Mouse (Mus musculus): ENCODE results near the gene Sncb. TPM values are rescaled to one million over a fixed set of nuclear protein-coding genes. Genes with fewer than 3 reads are reported as not detected.

Sncb gene
- polyA plus RNA-seq, 1 experiment from 2014 or later = not detected

- ATAC-seq (ENCODE audit: low FRiP score, low TSS enrichment) = no peak
- no peak overlapping the region for H3K9ac ChIP-seq (ENCODE audit: low read depth, low read length)
- H3K27ac ChIP-seq (ENCODE audit: low read depth, low read length) = no peak overlapping the region
- peaks cover 8% of the 10 kb centered on the region; the same call in 1 of the 2 replicates for H3K4me1 ChIP-seq (ENCODE audit: control insufficient read depth, insufficient read depth, low read length)
- no peaks in the 10 kb centered on the region for H3K9me3 ChIP-seq (ENCODE audit: control insufficient read depth, low read length)
- H3K36me3 ChIP-seq (ENCODE audit: control insufficient read depth, insufficient read depth, low read length) = no peaks in the 10 kb centered on the region
- no peak overlapping the region for H3K4me3 ChIP-seq (ENCODE audit: low read length)
- H3K27me3 ChIP-seq (ENCODE audit: control insufficient read depth, insufficient read depth, low read length) = peaks cover 27% of the 10 kb centered on the region
- 44% methylated on average over 12 of the region's 12 CpGs for WGBS
- no peak overlapping the region for H3K4me2 ChIP-seq (replicated peaks; ENCODE audit: low read depth, low read length)
Observed at GRCm38 (mm10) chr13:54754169-54755080, 12.0 kb downstream of the Sncb start.

- H3K4me2 ChIP-seq (replicated peaks; ENCODE audit: low read depth, low read length) = no peak overlapping the region
- ATAC-seq (ENCODE audit: low FRiP score, low TSS enrichment) = no peak
- peaks cover 28% of the 10 kb centered on the region for H3K27me3 ChIP-seq (ENCODE audit: control insufficient read depth, insufficient read depth, low read length)
- H3K27ac ChIP-seq (ENCODE audit: low read depth, low read length) = no peak overlapping the region
- WGBS = 63% methylated on average over 6 of the region's 6 CpGs
- H3K4me1 ChIP-seq (ENCODE audit: control insufficient read depth, insufficient read depth, low read length) = peaks cover 7% of the 10 kb centered on the region; the same call in 1 of the 2 replicates
- H3K4me3 ChIP-seq (ENCODE audit: low read length) = no peak overlapping the region
- H3K9ac ChIP-seq (ENCODE audit: low read depth, low read length) = no peak overlapping the region
- no peaks in the 10 kb centered on the region for H3K9me3 ChIP-seq (ENCODE audit: control insufficient read depth, low read length)
- H3K36me3 ChIP-seq (ENCODE audit: control insufficient read depth, insufficient read depth, low read length) = no peaks in the 10 kb centered on the region
Observed at GRCm38 (mm10) chr13:54753733-54754132, 12.7 kb downstream of the Sncb start.

GRCm38 (mm10) chr13:54752656-54753055 is 13.7 kb downstream of the Sncb start:
- H3K4me2 ChIP-seq (replicated peaks; ENCODE audit: low read depth, low read length) = no peak overlapping the region
- no peak overlapping the region for H3K4me3 ChIP-seq (ENCODE audit: low read length)
- H3K4me1 ChIP-seq (ENCODE audit: control insufficient read depth, insufficient read depth, low read length) = peaks cover 5% of the 10 kb centered on the region; the same call in 1 of the 2 replicates
- ATAC-seq (ENCODE audit: low FRiP score, low TSS enrichment) = no peak
- no peaks in the 10 kb centered on the region for H3K36me3 ChIP-seq (ENCODE audit: control insufficient read depth, insufficient read depth, low read length)
- H3K27me3 ChIP-seq (ENCODE audit: control insufficient read depth, insufficient read depth, low read length) = peaks cover 39% of the 10 kb centered on the region
- H3K9ac ChIP-seq (ENCODE audit: low read depth, low read length) = no peak overlapping the region
- no peak overlapping the region for H3K27ac ChIP-seq (ENCODE audit: low read depth, low read length)
- 77% methylated on average over 9 of the region's 10 CpGs for WGBS
- H3K9me3 ChIP-seq (ENCODE audit: control insufficient read depth, low read length) = no peaks in the 10 kb centered on the region

- Histone ChIP-seq H3K9me3 (ENCODE audit: control insufficient read depth, low read length) (no peaks in the 10 kb centered on the region), H3K9ac (ENCODE audit: low read depth, low read length) (no peak overlapping the region), H3K27ac (ENCODE audit: low read depth, low read length) (no peak overlapping the region), H3K4me3 (ENCODE audit: low read length) (no peak overlapping the region), H3K4me2 (replicated peaks; ENCODE audit: low read depth, low read length) (no peak overlapping the region), H3K4me1 (ENCODE audit: control insufficient read depth, insufficient read depth, low read length) (peaks cover 4% of the 10 kb centered on the region; the same call in 1 of the 2 replicates), H3K36me3 (ENCODE audit: control insufficient read depth, insufficient read depth, low read length) (no peaks in the 10 kb centered on the region), H3K27me3 (ENCODE audit: control insufficient read depth, insufficient read depth, low read length) (peaks cover 39% of the 10 kb centered on the region)
- no peak for ATAC-seq (ENCODE audit: low FRiP score, low TSS enrichment)
- WGBS = 2% methylated on average over 8 of the region's 8 CpGs
Observed at GRCm38 (mm10) chr13:54750699-54751098, 15.7 kb downstream of the Sncb start.

- Histone ChIP-seq H3K36me3 (ENCODE audit: control insufficient read depth, insufficient read depth, low read length) (no peaks in the 10 kb centered on the region), H3K4me1 (ENCODE audit: control insufficient read depth, insufficient read depth, low read length) (peaks cover 4% of the 10 kb centered on the region; the same call in 1 of the 2 replicates), H3K9me3 (ENCODE audit: control insufficient read depth, low read length) (no peaks in the 10 kb centered on the region), H3K9ac (ENCODE audit: low read depth, low read length) (peak within 1 kb of the TSS; percentile 47), H3K27me3 (ENCODE audit: control insufficient read depth, insufficient read depth, low read length) (peaks cover 34% of the 10 kb centered on the region), H3K27ac (ENCODE audit: low read depth, low read length) (no peak within 1 kb of the TSS), H3K4me2 (replicated peaks; ENCODE audit: low read depth, low read length) (peak within 1 kb of the TSS; percentile 91), H3K4me3 (ENCODE audit: low read length) (peak within 1 kb of the TSS; percentile 51)
- 2% methylated on average over 24 of the region's 29 CpGs for WGBS
- peak; percentile 45 for ATAC-seq (ENCODE audit: low FRiP score, low TSS enrichment)
Observed at GRCm38 (mm10) chr13:54749864-54750411, 16.5 kb downstream of the Sncb start, which contains the start of gene Gprin1. Gprin1 (minus strand) TSS chr13:54749874.

- ATAC-seq (ENCODE audit: low FRiP score, low TSS enrichment) = peak; percentile 84
- Histone ChIP-seq H3K36me3 (ENCODE audit: control insufficient read depth, insufficient read depth, low read length) (no peaks in the 10 kb centered on the region), H3K27me3 (ENCODE audit: control insufficient read depth, insufficient read depth, low read length) (peaks cover 34% of the 10 kb centered on the region), H3K9ac (ENCODE audit: low read depth, low read length) (peak overlapping the region; percentile 47), H3K4me3 (ENCODE audit: low read length) (peak overlapping the region; percentile 51), H3K4me1 (ENCODE audit: control insufficient read depth, insufficient read depth, low read length) (peaks cover 4% of the 10 kb centered on the region; the same call in 1 of the 2 replicates), H3K9me3 (ENCODE audit: control insufficient read depth, low read length) (no peaks in the 10 kb centered on the region), H3K4me2 (replicated peaks; ENCODE audit: low read depth, low read length) (peak overlapping the region; percentile 91), H3K27ac (ENCODE audit: low read depth, low read length) (no peak overlapping the region)
- 3% methylated on average over 57 of the region's 100 CpGs for WGBS
Observed at GRCm38 (mm10) chr13:54749061-54749863, 17.1 kb downstream of the Sncb start.

- Histone ChIP-seq H3K4me2 (replicated peaks; ENCODE audit: low read depth, low read length) (no peak overlapping the region), H3K9ac (ENCODE audit: low read depth, low read length) (no peak overlapping the region), H3K4me1 (ENCODE audit: control insufficient read depth, insufficient read depth, low read length) (peaks cover 4% of the 10 kb centered on the region; the same call in 1 of the 2 replicates), H3K27ac (ENCODE audit: low read depth, low read length) (no peak overlapping the region), H3K9me3 (ENCODE audit: control insufficient read depth, low read length) (no peaks in the 10 kb centered on the region), H3K36me3 (ENCODE audit: control insufficient read depth, insufficient read depth, low read length) (no peaks in the 10 kb centered on the region), H3K27me3 (ENCODE audit: control insufficient read depth, insufficient read depth, low read length) (peaks cover 34% of the 10 kb centered on the region), H3K4me3 (ENCODE audit: low read length) (peak overlapping the region; percentile 51; the same call in 1 of the 2 replicates)
- peak; percentile 24; the same call in 1 of the 2 replicates for ATAC-seq (ENCODE audit: low FRiP score, low TSS enrichment)
- 53% methylated on average over 10 of the region's 10 CpGs for WGBS
Observed at GRCm38 (mm10) chr13:54748721-54749060, 17.7 kb downstream of the Sncb start.

GRCm38 (mm10) chr13:54748190-54748589 is 18.2 kb downstream of the Sncb start:
- Histone ChIP-seq H3K4me2 (replicated peaks; ENCODE audit: low read depth, low read length) (no peak overlapping the region), H3K4me1 (ENCODE audit: control insufficient read depth, insufficient read depth, low read length) (peaks cover 4% of the 10 kb centered on the region; the same call in 1 of the 2 replicates), H3K36me3 (ENCODE audit: control insufficient read depth, insufficient read depth, low read length) (no peaks in the 10 kb centered on the region), H3K4me3 (ENCODE audit: low read length) (no peak overlapping the region), H3K27me3 (ENCODE audit: control insufficient read depth, insufficient read depth, low read length) (peaks cover 34% of the 10 kb centered on the region), H3K27ac (ENCODE audit: low read depth, low read length) (no peak overlapping the region), H3K9me3 (ENCODE audit: control insufficient read depth, low read length) (no peaks in the 10 kb centered on the region), H3K9ac (ENCODE audit: low read depth, low read length) (no peak overlapping the region)
- no peak for ATAC-seq (ENCODE audit: low FRiP score, low TSS enrichment)
- WGBS = 89% methylated on average over 8 of the region's 8 CpGs
